Mouse (Mus musculus): ENCODE measurements around the gene Rbms3.

Rbms3 gene

GRCm38 (mm10) chr9:116556641-116557040, 1073.1 kb downstream of the Rbms3 start:
- peak; percentile 78 for DNase-seq (ENCODE audit: extremely low spot score, low read depth, low spot score)

- no peak for DNase-seq (ENCODE audit: extremely low spot score, low read depth, low spot score)
These were observed 1076.5 kb downstream of the Rbms3 start for GRCm38 (mm10) chr9:116553181-116553580.

- no peak for DNase-seq (ENCODE audit: extremely low spot score, low read depth, low spot score)
These were observed 1083.6 kb downstream of the Rbms3 start for GRCm38 (mm10) chr9:116546156-116546555.

- DNase-seq (ENCODE audit: extremely low spot score, low read depth, low spot score): no peak
These were observed 1086.9 kb downstream of the Rbms3 start for GRCm38 (mm10) chr9:116542793-116543192.

- DNase-seq (ENCODE audit: extremely low spot score, low read depth, low spot score): no peak
These were observed 1087.7 kb downstream of the Rbms3 start for GRCm38 (mm10) chr9:116541976-116542375.

- DNase-seq (ENCODE audit: extremely low spot score, low read depth, low spot score): no peak
These were observed 1094.0 kb downstream of the Rbms3 start for GRCm38 (mm10) chr9:116535709-116536108.

GRCm38 (mm10) chr9:116533381-116533780, 1096.3 kb downstream of the Rbms3 start:
- no peak for DNase-seq (ENCODE audit: extremely low spot score, low read depth, low spot score)

GRCm38 (mm10) chr9:116531121-116531520, 1098.6 kb downstream of the Rbms3 start:
- no peak for DNase-seq (ENCODE audit: extremely low spot score, low read depth, low spot score)

- no peak for DNase-seq (ENCODE audit: extremely low spot score, low read depth, low spot score)
These were observed 1105.3 kb downstream of the Rbms3 start for GRCm38 (mm10) chr9:116524386-116524785.
